Mouse (Mus musculus) CH12.LX (cell line): ENCODE results near the gene Hic2.

Experiments used
- CTCF ChIP-seq, 2 experiments: IDR thresholded peaks in 1 of 2; conservative IDR thresholded peaks in 1 of 2; 2 replicates each; pipeline ENCODE4 v1.5.1; 2011 to 2012; ENCODE audit warnings: low read depth in 2 of 2, low read length in 2 of 2, improper control_type of control experiment in 1 of 2, inconsistent platforms in 1 of 2, mild to moderate bottlenecking in 1 of 2, moderate library complexity in 1 of 2
- EP300 ChIP-seq: IDR thresholded peaks from 2 replicates; pipeline ENCODE4 v1.6.1; 2011; ENCODE audit warnings: low read length, improper control_type of control experiment
- HCFC1 ChIP-seq: IDR thresholded peaks from 2 replicates; pipeline ENCODE4 v1.6.1; 2012; ENCODE audit warnings: low read depth, mild to moderate bottlenecking, inconsistent platforms, low read length, improper control_type of control experiment
- JUND ChIP-seq: conservative IDR thresholded peaks from 2 replicates; pipeline ENCODE4 v1.6.1; 2011; ENCODE audit warnings: low read depth, low read length, improper control_type of control experiment
- MAZ ChIP-seq: IDR thresholded peaks from 2 replicates; pipeline ENCODE4 v1.6.1; 2012; ENCODE audit warnings: low read depth, mild to moderate bottlenecking, inconsistent platforms, low read length, improper control_type of control experiment, moderate library complexity
- ZC3H11A ChIP-seq: IDR thresholded peaks from 2 replicates; pipeline ENCODE4 v1.6.1; 2012; ENCODE audit warnings: low read depth, mild to moderate bottlenecking, inconsistent platforms, low read length, improper control_type of control experiment
- ZNF384 ChIP-seq: IDR thresholded peaks from 2 replicates; pipeline ENCODE4 v1.6.1; 2012; ENCODE audit warnings: low read depth, low read length, improper control_type of control experiment, inconsistent platforms

DNA sequence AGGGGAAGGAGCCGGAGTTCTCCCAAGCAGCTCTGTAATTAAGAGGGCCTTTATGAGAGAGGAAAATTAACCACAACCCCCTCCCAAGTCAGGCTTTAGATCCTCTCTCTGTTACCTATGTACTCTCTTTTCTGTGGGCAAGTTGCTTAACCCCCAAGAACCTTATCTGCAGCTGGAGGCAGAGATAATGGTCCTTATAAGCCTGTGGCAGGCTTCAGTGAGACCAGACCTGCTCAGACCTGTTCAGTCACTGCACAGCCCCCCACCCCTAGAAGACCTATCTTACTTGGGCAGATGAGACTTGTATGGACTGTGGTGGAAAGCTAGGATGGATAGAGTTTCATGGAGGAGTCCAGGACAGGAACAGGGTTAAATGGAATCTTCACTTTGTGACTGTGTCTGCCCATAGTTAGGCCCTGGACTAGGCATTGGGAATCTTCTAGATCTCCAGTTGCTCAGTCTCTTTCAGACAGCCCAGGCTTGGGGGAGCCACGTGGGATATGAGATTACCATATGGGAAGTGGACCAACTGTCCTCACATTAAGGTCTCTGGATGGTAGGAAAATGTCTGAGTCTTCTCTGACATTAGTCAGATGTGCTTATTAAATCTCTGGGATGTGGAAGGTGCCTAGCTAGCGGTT is 18.8 kb downstream of the Hic2 start:
- no peak for TF ChIP-seq HCFC1
- no peak for TF ChIP-seq ZC3H11A
- no peak for TF ChIP-seq CTCF (conservative IDR thresholded peaks at IDR 0.05 in 1 of 2, IDR thresholded peaks at IDR 0.05 in 1 of 2; ENCODE audit: low read depth in 2 of 2, low read length in 2 of 2)
- TF ChIP-seq MAZ: no peak
- no peak for TF ChIP-seq ZNF384
- TF ChIP-seq EP300: no peak
- TF ChIP-seq JUND: no peak
